Mouse (Mus musculus) limb, embryonic 14.5 days (tissue): ENCODE measurements at regions not wholly inside any gene's neighbourhood (a gene's known extent, or its start where the extent isn't known, plus 50 kb on each side); places are given as distances from the start of the nearest gene placed in this dataset.

Experiments
- ATAC-seq: fragments of 200-750 bp; cut with Nextera tagmentation; 2 replicates; pipeline ENCODE4 v1.8.0; 2017; ENCODE audit warnings: low read depth, moderate number of reproducible peaks, moderate TSS enrichment; ENCODE audit not compliant: low FRiP score
- DNase-seq: peaks from one replicate; pipeline ENCODE4 v3.0.0-alpha.2; 2015; ENCODE audit warnings: low spot score
- H3K27ac ChIP-seq: fragments of 300-500 bp; sonication (generic); replicated peaks from 2 replicates; pipeline ENCODE4 v1.5.1; 2014; ENCODE audit warnings: low read depth, mild to moderate bottlenecking, low read length, moderate library complexity, mixed read lengths
- H3K27me3 ChIP-seq: fragments of 300-500 bp; sonication (generic); 2 replicates; pipeline ENCODE4 v1.6.1; 2014; ENCODE audit warnings: low read length, mixed read lengths; ENCODE audit not compliant: control insufficient read depth, insufficient read depth
- H3K36me3 ChIP-seq: fragments of 300-500 bp; sonication (generic); 2 replicates; pipeline ENCODE4 v1.6.1; 2014; ENCODE audit warnings: mild to moderate bottlenecking, low read length, moderate library complexity, mixed read lengths; ENCODE audit not compliant: control insufficient read depth, insufficient read depth
- H3K4me1 ChIP-seq: fragments of 300-500 bp; sonication (generic); 2 replicates; pipeline ENCODE4 v1.6.1; 2014; ENCODE audit warnings: antibody characterized with exemption, low read length, mixed read lengths; ENCODE audit not compliant: control insufficient read depth, insufficient read depth
- H3K4me2 ChIP-seq: fragments of 300-500 bp; sonication (generic); replicated peaks from 2 replicates; pipeline ENCODE4 v1.6.1; 2014; ENCODE audit warnings: low read depth, mild to moderate bottlenecking, low read length, moderate library complexity; ENCODE audit not compliant: severe bottlenecking
- H3K4me3 ChIP-seq: fragments of 300-500 bp; sonication (generic); replicated peaks from 2 replicates; pipeline ENCODE4 v1.5.1; 2014; ENCODE audit warnings: low read length
- H3K9ac ChIP-seq: fragments of 300-500 bp; sonication (generic); 2 replicates; pipeline ENCODE4 v1.6.1; 2014; ENCODE audit warnings: mild to moderate bottlenecking, low read depth, low read length, moderate library complexity; ENCODE audit not compliant: severe bottlenecking
- H3K9me3 ChIP-seq: fragments of 300-500 bp; sonication (generic); 2 replicates; pipeline ENCODE4 v1.6.1; 2016; ENCODE audit warnings: low read length; ENCODE audit not compliant: control insufficient read depth
- POLR2A ChIP-seq: fragments of 200-500 bp; IDR thresholded peaks from 2 replicates; pipeline ENCODE4 v1.8.0; 2012; ENCODE audit warnings: inconsistent platforms, mild to moderate bottlenecking, moderate library complexity, borderline replicate concordance; ENCODE audit not compliant: insufficient read depth, insufficient read length; ENCODE audit errors: extremely low read depth
- WGBS: fragments of 180-500 bp; shearing (Covaris S2); extraction: QIAGEN DNeasy Blood & Tissue Kit; methylation state at CpG from one replicate; pipeline ENCODE4 v1.1.7; 2014; 5-methylcytosine and 5-hydroxymethylcytosine counted together

DNA sequence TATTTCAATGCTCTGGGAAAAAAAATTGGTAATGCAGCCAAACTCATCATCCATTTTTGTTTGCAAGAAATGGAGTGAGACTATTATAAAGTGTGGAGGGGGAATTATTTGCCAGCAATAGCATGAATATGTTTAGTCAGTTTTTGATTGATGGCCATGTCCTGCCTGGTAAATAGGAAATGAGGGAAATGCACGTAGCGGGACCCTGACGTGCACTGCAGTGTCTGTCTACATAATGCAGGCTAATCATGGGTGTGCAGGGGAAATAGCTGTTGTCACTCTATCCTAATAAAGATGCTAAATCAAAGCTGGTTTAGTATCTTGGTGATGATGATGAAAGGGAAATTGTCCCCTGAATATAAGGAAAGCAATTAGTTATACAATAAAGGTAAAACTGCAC lies 251.9 kb upstream of the Mon1b start:
- H3K9me3 ChIP-seq, result no peaks in the 10 kb centered on the region
- no peak overlapping the region for H3K9ac ChIP-seq
- H3K27me3 ChIP-seq, result no peaks in the 10 kb centered on the region
- no peak overlapping the region for H3K27ac ChIP-seq
- WGBS, result 20% methylated on average over 3 of the region's 3 CpGs
- TF ChIP-seq POLR2A, result no peak
- no peaks in the 10 kb centered on the region for H3K4me1 ChIP-seq
- H3K4me3 ChIP-seq, result no peak overlapping the region
- H3K36me3 ChIP-seq, result no peaks in the 10 kb centered on the region
- H3K4me2 ChIP-seq, result no peak overlapping the region
- DNase-seq (no peak), ATAC-seq (no peak)

DNA sequence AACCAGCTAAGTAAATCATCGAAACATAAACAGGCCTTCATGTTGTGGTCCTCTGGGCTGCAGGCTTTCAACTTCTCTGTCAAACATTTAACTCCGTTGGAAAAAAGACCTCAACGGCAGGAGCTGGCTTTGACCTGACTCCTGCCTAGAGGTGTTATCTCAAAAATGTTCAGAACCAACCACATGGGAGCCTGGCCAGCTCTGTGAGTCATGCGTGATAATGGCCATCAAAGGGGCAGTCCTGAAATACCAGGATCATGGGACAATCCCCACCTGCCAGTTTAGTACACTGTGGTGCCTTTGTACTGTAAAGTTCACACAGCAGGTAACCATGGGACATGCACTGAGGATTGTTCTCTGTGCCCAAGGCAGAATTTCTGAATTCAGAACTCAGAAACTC lies 251.4 kb upstream of the Mon1b start:
- H3K4me1 ChIP-seq, result no peaks in the 10 kb centered on the region
- no peaks in the 10 kb centered on the region for H3K36me3 ChIP-seq
- no peak for TF ChIP-seq POLR2A
- ATAC-seq, result no peak
- no peak overlapping the region for H3K9ac ChIP-seq
- no peak overlapping the region for H3K27ac ChIP-seq
- H3K4me2 ChIP-seq, result no peak overlapping the region
- DNase-seq, result no peak
- H3K4me3 ChIP-seq, result no peak overlapping the region
- H3K27me3 ChIP-seq, result no peaks in the 10 kb centered on the region
- no peaks in the 10 kb centered on the region for H3K9me3 ChIP-seq
- 24% methylated on average over 4 of the region's 4 CpGs for WGBS

DNA sequence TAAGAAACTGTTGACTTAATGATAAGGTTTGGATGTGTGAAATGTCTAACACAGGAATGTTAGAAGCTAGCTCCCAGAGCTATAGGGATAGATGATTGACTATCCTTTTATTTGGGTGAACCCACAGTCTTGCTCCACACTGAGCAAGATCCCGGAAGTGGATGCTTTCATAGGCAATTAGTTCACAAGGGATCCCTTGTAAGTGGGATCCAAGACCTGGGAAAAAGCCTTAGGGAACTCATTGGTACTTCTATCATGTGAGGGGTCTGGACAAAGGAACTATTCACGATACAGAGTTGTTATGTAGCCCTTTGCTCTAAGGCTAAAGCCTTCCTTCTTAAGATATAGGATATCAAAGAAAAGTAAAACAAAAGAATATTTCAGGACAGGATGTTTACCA lies 245.9 kb upstream of the Mon1b start:
- Histone ChIP-seq H3K9ac (no peak overlapping the region), H3K27me3 (no peaks in the 10 kb centered on the region), H3K4me2 (no peak overlapping the region), H3K4me1 (no peaks in the 10 kb centered on the region), H3K9me3 (no peaks in the 10 kb centered on the region), H3K4me3 (no peak overlapping the region), H3K27ac (no peak overlapping the region), H3K36me3 (no peaks in the 10 kb centered on the region)
- no peak for ATAC-seq
- WGBS, result 50% methylated on average over 2 of the region's 2 CpGs
- TF ChIP-seq POLR2A, result no peak
- no peak for DNase-seq

DNA sequence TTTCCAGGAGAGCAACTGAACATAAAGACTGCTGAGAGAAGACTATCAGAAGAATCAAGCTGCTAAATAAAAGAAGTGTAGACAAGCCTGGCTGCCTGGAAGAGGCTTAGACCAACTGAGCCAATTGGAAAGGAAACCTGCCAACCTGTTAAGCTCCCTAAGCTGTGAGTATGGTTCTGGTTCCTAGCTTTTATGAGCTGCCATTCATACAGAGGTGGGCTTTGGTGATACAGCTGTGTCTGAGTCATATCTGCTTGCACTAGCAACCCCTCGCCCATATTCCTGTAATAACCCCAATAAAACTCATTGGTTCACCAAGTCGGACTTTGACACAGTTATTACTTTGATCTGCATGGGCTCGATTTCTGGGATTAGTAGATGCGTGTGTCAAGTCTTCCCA lies 245.3 kb upstream of the Mon1b start:
- Histone ChIP-seq H3K27ac (no peak overlapping the region), H3K9ac (no peak overlapping the region), H3K4me2 (no peak overlapping the region), H3K9me3 (no peaks in the 10 kb centered on the region), H3K4me1 (no peaks in the 10 kb centered on the region), H3K4me3 (no peak overlapping the region), H3K27me3 (no peaks in the 10 kb centered on the region), H3K36me3 (no peaks in the 10 kb centered on the region)
- DNase-seq (peak; percentile 61), ATAC-seq (no peak)
- TF ChIP-seq POLR2A, result no peak
- 37% methylated on average over 4 of the region's 4 CpGs for WGBS

DNA sequence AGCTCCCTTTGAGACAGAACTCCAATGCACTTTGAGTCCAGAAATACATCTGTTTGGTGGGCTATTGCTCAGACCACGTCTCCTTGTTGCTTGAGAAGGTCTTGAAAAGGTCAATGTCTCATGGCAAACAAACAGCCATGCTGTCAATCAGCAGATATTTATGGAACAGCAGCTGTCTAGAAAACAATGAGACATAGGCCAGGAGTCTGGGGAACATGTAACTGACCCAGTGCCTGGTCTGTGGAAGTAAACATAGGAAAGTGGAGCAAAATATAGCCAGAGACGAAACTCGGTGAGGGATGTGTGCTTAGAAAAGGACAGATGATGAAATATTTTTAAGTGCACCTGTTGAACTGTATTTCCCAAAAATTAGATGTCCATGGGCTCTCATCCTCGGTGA lies 241.1 kb upstream of the Mon1b start:
- H3K4me1 ChIP-seq, result no peaks in the 10 kb centered on the region
- no peak for TF ChIP-seq POLR2A
- H3K27me3 ChIP-seq, result no peaks in the 10 kb centered on the region
- H3K36me3 ChIP-seq, result no peaks in the 10 kb centered on the region
- no peak for DNase-seq
- peak; percentile 71; the same call in 1 of the 2 replicates for ATAC-seq
- no peak overlapping the region for H3K27ac ChIP-seq
- no peaks in the 10 kb centered on the region for H3K9me3 ChIP-seq
- no peak overlapping the region for H3K4me2 ChIP-seq
- H3K4me3 ChIP-seq, result no peak overlapping the region
- WGBS, result 80% methylated on average over 4 of the region's 4 CpGs
- no peak overlapping the region for H3K9ac ChIP-seq

DNA sequence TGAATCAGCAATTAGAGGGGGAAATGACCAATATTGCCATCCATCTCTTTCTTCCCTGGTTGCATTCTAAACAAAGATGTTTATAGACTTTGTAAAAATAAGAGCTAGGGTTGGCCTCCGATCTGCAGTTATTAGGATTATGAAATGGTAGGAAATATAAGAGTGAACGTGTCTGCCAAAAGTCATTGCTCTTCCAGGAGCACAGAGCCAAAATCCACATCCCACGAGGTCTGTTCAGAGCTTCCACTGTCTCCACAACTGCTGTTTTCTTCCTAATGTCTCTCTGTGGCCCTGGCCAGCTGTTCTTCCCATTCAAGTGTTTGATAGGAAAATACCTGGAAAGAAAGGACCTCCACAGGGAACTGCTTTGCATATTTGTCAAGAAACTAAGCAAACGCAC lies 230.2 kb upstream of the Mon1b start:
- Histone ChIP-seq H3K27ac (no peak overlapping the region), H3K4me1 (0 out of 2 replicates have a peak, but pooled peaks cover 5% of the 10 kb centered on the region), H3K27me3 (no peaks in the 10 kb centered on the region), H3K36me3 (no peaks in the 10 kb centered on the region), H3K4me2 (no peak overlapping the region), H3K9ac (no peak overlapping the region), H3K4me3 (no peak overlapping the region), H3K9me3 (no peaks in the 10 kb centered on the region)
- no peak for TF ChIP-seq POLR2A
- peak; percentile 50 for DNase-seq
- WGBS, result 54% methylated on average over 4 of the region's 4 CpGs
- no peak for ATAC-seq
